Mouse (Mus musculus): Measurements from ENCODE around the gene Ddx39b.

DNA sequence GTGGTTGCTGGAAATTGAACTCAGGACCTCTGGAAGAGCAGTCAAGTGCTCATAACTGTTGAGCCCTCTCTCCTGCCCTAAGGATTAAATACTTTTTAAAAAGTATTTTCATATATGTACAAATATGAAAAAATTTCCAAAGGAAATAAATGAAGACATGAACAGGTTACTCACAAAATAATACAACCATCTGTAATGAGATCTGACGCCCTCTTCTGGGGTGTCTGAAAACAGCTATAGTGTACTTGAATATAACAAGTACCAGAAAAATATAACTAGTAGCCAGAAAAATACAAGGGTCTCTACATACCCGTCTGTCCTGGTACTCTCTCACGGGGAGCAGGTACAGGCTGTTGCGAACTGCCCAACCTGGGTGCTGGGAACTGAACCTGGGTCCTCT lies 16.9 kb upstream of the Ddx39b start:
- no peak for TF ChIP-seq TAL1 (IDR thresholded peaks at IDR 0.05; ENCODE audit: low read length)
- no peak for TF ChIP-seq GATA1 (IDR thresholded peaks at IDR 0.05; ENCODE audit: low read length)
